Mouse (Mus musculus): Measurements from ENCODE around the gene Thoc5.

Thoc5 gene

DNA sequence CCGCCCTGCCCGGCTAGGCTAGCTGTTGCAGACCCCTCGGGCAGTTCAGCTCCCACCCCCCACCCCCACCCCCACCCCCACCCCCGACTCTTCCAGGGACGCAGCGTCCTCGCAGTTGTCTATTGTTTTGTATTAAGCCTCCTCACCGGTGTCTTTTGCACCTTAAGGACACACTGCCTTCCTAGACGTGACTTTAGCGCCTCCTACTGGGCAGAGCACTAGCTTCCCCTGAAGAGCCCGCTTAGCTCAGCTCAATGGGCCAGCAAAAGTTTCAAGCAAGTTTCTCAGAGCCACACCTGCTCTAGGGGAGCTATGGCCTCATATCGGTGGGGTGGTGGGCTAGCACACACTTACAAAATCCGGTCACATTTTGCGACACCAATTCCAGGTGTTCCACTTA, 80.5 kb downstream of the Thoc5 start:
- peak; percentile 69 to 71 for DNase-seq
